Mouse (Mus musculus) v-Abl transformed pro-B cells (cell line): Measurements from ENCODE around the gene Nle1.

Source experiments
- in situ Hi-C, 2 experiments: fragments of 400-800 bp; cut with MboI; formaldehyde crosslinking; loops; one replicate each; pipeline ENCODE4 v1.15.1; 2025; ENCODE audit not compliant: unreplicated experiment in 2 of 2

Nle1 gene

GRCm38 (mm10) chr11:82875631-82876030 lies 32.6 kb downstream of the Nle1 start:
- in situ Hi-C loops: loop anchor here in 1 of 2 experiments (25.0 kb wide), 2 partner anchors 488 to 1238 kb away; partner anchors contain the start of gene Tmem132e

- in situ Hi-C loops: loop anchor here in 1 of 2 experiments (25.0 kb wide), 2 partner anchors 488 to 1238 kb away; partner anchors contain the start of gene Tmem132e
These were observed 33.3 kb downstream of the Nle1 start for GRCm38 (mm10) chr11:82874924-82875323.

- in situ Hi-C loops: no loop called here
These were observed 37.2 kb downstream of the Nle1 start, which contains the start of gene Rffl for GRCm38 (mm10) chr11:82871031-82871446. Gene Rffl, minus strand, starts transcription at chr11:82871210.

- in situ Hi-C loops: no loop called here
These were observed 37.8 kb downstream of the Nle1 start for GRCm38 (mm10) chr11:82870173-82871030.

- in situ Hi-C loops: no loop called here
These were observed 38.6 kb downstream of the Nle1 start for GRCm38 (mm10) chr11:82869506-82870172.

- in situ Hi-C loops: no loop called here
These were observed 40.3 kb downstream of the Nle1 start for GRCm38 (mm10) chr11:82867956-82868355.

- in situ Hi-C loops: no loop called here
These were observed 41.2 kb downstream of the Nle1 start for GRCm38 (mm10) chr11:82866850-82867564.

GRCm38 (mm10) chr11:82865957-82866356 lies 42.3 kb downstream of the Nle1 start:
- in situ Hi-C loops: no loop called here

GRCm38 (mm10) chr11:82863488-82863931 lies 44.7 kb downstream of the Nle1 start:
- in situ Hi-C loops: no loop called here

GRCm38 (mm10) chr11:82863059-82863458 lies 45.2 kb downstream of the Nle1 start:
- in situ Hi-C loops: no loop called here

GRCm38 (mm10) chr11:82862638-82863037 lies 45.6 kb downstream of the Nle1 start:
- in situ Hi-C loops: no loop called here

GRCm38 (mm10) chr11:82861558-82861957 lies 46.7 kb downstream of the Nle1 start:
- in situ Hi-C loops: no loop called here

- in situ Hi-C loops: no loop called here
These were observed 47.5 kb downstream of the Nle1 start for GRCm38 (mm10) chr11:82860759-82861158.

GRCm38 (mm10) chr11:82857307-82857848 lies 50.8 kb downstream of the Nle1 start:
- in situ Hi-C loops: no loop called here

- in situ Hi-C loops: no loop called here
These were observed 52.2 kb downstream of the Nle1 start for GRCm38 (mm10) chr11:82856032-82856431.

- in situ Hi-C loops: no loop called here
These were observed 52.8 kb downstream of the Nle1 start for GRCm38 (mm10) chr11:82855327-82855973.

- in situ Hi-C loops: no loop called here
These were observed 54.1 kb downstream of the Nle1 start for GRCm38 (mm10) chr11:82854111-82854510.

- in situ Hi-C loops: no loop called here
These were observed 55.3 kb downstream of the Nle1 start for GRCm38 (mm10) chr11:82852958-82853357.

GRCm38 (mm10) chr11:82852540-82852939 lies 55.7 kb downstream of the Nle1 start:
- in situ Hi-C loops: no loop called here

GRCm38 (mm10) chr11:82852115-82852514 lies 56.1 kb downstream of the Nle1 start:
- in situ Hi-C loops: no loop called here
